Mouse (Mus musculus) small intestine, adult 2 months (tissue): ENCODE data around the gene 4930568D16Rik. TPM values are rescaled to one million over a fixed set of nuclear protein-coding genes. Genes with fewer than 3 reads are reported as not detected.

Source experiments
- H3K27ac ChIP-seq: fragments of 200-500 bp; 2 replicates; pipeline ENCODE4 v1.5.1; 2012; ENCODE audit warnings: low read depth, low read length, control low read depth, inconsistent platforms; ENCODE audit not compliant: insufficient read depth
- H3K27me3 ChIP-seq: fragments of 200-500 bp; 2 replicates; pipeline ENCODE4 v1.6.1; 2012; ENCODE audit warnings: mild to moderate bottlenecking, moderate library complexity, low read length, inconsistent platforms; ENCODE audit not compliant: control insufficient read depth, insufficient read depth
- H3K36me3 ChIP-seq: fragments of 200-500 bp; 2 replicates; pipeline ENCODE4 v1.6.1; 2012; ENCODE audit warnings: mild to moderate bottlenecking, low read length, control low read depth, inconsistent platforms; ENCODE audit not compliant: control insufficient read depth, insufficient read depth
- H3K4me1 ChIP-seq: fragments of 200-500 bp; 2 replicates; pipeline ENCODE4 v1.6.1; 2012; ENCODE audit warnings: low read length, inconsistent platforms, mixed read lengths; ENCODE audit not compliant: control insufficient read depth, insufficient read depth, insufficient read length
- H3K4me3 ChIP-seq: fragments of 200-500 bp; 2 replicates; pipeline ENCODE4 v1.5.1; 2012; ENCODE audit warnings: low read depth, mild to moderate bottlenecking, control low read depth, inconsistent platforms, low read length, moderate library complexity
- CTCF ChIP-seq: fragments of 200-500 bp; IDR thresholded peaks from 2 replicates; pipeline ENCODE4 v1.5.1; 2012; ENCODE audit warnings: low read depth, mild to moderate bottlenecking, control low read depth, inconsistent platforms, low read length, moderate library complexity, mixed read lengths; ENCODE audit not compliant: insufficient replicate concordance, insufficient read length; ENCODE audit errors: extremely low read depth
- POLR2A ChIP-seq: fragments of 200-500 bp; IDR thresholded peaks from 2 replicates; pipeline ENCODE4 v1.6.1; 2012; ENCODE audit warnings: low read depth, mild to moderate bottlenecking, control low read depth, inconsistent platforms, low read length, moderate library complexity
- WGBS: fragments of 180-500 bp; shearing (Covaris S2); methylation state at CpG from one replicate; pipeline ENCODE4 v1.1.7; 2018; 5-methylcytosine and 5-hydroxymethylcytosine counted together
- polyA plus RNA-seq: library from polyadenylated mRNA; depleted of rRNA; stranded (reverse); fragments of >200 nt; gene quantifications from 2 replicates; pipeline ENCODE4 v1.2.3, GENCODE M21; 2012

Gene 4930568D16Rik
- polyA plus RNA-seq, 1 experiment: not detected

DNA sequence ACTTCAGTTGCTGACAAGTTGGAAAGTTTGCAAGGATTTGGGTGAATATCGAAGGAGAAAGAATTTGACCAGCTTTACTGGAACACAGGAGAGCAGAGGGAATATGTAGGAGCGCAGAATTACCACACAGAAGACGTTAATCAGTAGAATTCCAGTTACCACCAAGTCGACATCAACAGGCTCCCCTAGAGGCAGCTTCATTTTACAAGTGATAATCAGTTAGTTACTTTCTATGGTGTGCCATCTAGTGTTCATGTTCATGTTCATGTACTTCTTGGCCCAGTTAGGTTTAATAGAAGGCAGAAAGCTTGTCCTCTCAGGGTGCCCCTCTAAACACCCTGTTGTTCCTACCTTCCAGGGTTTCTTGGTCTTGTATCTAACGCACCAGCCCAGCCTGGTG, 18.3 kb downstream of the 4930568D16Rik start:
- TF ChIP-seq POLR2A (no peak), CTCF (peak; percentile 19; the same call in 1 of the 2 replicates)
- H3K4me3 ChIP-seq: no peak overlapping the region
- no peak overlapping the region for H3K27ac ChIP-seq
- 37% methylated on average over 5 of the region's 5 CpGs for WGBS
- H3K36me3 ChIP-seq: no peaks in the 10 kb centered on the region
- H3K4me1 ChIP-seq: no peaks in the 10 kb centered on the region
- H3K27me3 ChIP-seq: no peaks in the 10 kb centered on the region

DNA sequence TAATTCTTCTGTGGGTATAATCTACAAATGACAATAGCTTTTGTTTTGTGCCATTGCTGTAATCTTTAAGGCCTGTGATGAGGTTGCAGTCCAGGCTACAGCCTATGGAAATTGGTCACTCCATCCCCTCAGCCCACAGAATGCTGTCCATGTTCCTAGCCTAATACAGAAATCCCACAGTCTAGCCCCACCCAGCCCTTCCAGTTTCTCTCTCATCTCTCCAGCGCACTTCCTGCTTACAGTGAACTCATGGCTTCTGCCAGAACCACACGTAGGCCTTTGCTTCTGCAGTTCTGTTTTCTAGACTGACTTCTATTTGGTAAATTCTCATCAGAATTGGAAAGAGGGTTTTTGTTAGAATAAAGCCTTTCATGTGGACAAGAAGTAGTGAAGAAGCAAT, 21.5 kb downstream of the 4930568D16Rik start:
- Histone ChIP-seq H3K27me3 (no peaks in the 10 kb centered on the region), H3K4me1 (peaks cover 2% of the 10 kb centered on the region; the same call in 1 of the 2 replicates), H3K27ac (no peak overlapping the region), H3K36me3 (no peaks in the 10 kb centered on the region), H3K4me3 (no peak overlapping the region)
- 55% methylated on average over 2 of the region's 2 CpGs for WGBS
- TF ChIP-seq POLR2A: no peak

DNA sequence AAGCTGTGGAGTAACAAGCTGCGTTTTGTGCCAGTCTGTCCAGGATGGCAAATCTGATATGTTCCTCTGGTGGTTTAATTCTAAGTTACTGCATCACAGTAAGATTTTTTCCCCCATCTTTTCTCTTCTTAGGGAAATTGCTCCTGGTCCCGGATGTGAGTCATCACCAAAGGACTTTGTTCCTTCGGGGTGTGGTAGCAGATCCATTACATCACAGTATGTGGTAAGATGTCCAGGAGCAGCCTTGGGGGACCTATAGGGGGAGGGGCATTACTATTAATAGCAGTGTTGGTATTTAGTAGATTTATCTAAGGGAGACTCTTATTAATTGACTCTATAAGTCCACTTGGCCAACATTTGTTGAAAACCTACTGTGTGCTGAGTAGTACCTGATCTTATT, 24.9 kb downstream of the 4930568D16Rik start:
- TF ChIP-seq POLR2A: no peak
- no peak for TF ChIP-seq CTCF
- H3K27me3 ChIP-seq: no peaks in the 10 kb centered on the region
- no peak overlapping the region for H3K4me3 ChIP-seq
- WGBS: 39% methylated on average over 3 of the region's 3 CpGs
- H3K27ac ChIP-seq: 0 out of 2 replicates have a peak overlapping the region, but pooled peaks have one; percentile 29
- no peaks in the 10 kb centered on the region for H3K36me3 ChIP-seq
- peaks cover 9% of the 10 kb centered on the region; the same call in 1 of the 2 replicates for H3K4me1 ChIP-seq

DNA sequence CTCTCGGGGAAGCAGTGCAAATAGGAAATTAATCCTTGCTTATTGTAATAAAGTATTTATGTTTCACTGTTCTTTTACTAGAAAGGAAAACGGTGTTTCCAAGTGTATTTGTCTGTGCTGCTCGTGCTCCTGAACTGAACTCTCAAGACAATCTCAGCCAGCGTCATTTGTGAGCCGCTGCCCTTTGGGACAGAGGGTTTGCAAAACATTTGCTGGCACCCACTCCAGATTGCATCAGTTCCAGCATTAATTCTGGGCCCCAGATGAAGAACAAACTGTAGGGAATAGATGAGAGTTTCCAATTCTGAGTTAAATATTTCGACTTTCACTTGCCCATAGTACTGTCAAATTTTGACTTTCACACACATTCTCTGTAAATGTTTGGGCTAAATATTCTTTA, 28.8 kb downstream of the 4930568D16Rik start:
- peaks cover 13% of the 10 kb centered on the region for H3K4me1 ChIP-seq
- peak overlapping the region; percentile 79 for H3K27ac ChIP-seq
- no peaks in the 10 kb centered on the region for H3K27me3 ChIP-seq
- WGBS: 26% methylated on average over 6 of the region's 6 CpGs
- no peak overlapping the region for H3K4me3 ChIP-seq
- TF ChIP-seq POLR2A (no peak), CTCF (no peak)
- no peaks in the 10 kb centered on the region for H3K36me3 ChIP-seq

DNA sequence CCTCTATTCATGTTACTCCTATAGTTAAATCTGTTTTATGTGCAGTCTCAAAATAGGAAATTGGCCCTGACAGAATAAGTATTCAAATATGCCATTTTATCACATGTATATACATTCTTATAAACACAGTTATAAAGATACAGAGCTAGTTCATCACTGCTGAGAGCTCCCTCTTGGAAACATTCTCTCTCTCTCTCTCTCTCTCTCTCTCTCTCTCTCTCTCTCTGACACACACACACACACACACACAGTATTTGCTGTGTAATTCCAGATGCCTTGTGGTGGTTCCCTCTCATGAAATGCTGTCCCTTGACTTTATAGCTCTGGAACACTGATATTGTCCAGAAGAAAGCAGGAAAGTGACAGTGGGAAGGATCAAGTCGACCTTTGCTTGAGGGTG, 29.5 kb downstream of the 4930568D16Rik start:
- H3K4me3 ChIP-seq: no peak overlapping the region
- 17% methylated on average over 1 of the region's 1 CpGs for whole genome bisulfite sequencing
- TF ChIP-seq CTCF (no peak), POLR2A (no peak)
- no peaks in the 10 kb centered on the region for H3K27me3 ChIP-seq
- peaks cover 13% of the 10 kb centered on the region for H3K4me1 ChIP-seq
- no peaks in the 10 kb centered on the region for H3K36me3 ChIP-seq
- H3K27ac ChIP-seq: peak overlapping the region; percentile 79

DNA sequence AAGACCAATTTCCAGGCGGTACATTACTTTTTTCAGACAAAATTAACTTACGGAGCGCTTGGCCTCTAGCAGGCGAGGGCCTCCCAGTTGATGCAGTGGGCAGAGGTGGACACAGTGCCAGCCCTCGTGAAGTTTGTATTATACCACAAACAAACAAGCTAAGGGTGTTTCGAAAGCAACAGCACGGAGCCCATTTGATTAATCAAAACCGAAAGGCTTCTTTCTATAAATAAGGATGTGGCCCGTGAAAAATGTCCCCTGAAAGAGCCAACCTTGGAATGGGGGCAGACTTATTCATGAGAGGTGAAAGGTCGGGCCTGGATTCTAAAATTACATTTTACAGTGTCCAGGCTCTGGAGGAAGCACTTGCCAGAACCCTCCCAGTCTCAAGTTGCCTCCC, 30.1 kb downstream of the 4930568D16Rik start:
- TF ChIP-seq CTCF (no peak), POLR2A (no peak)
- peaks cover 18% of the 10 kb centered on the region for H3K4me1 ChIP-seq
- H3K27me3 ChIP-seq: no peaks in the 10 kb centered on the region
- peak overlapping the region; percentile 81 for H3K27ac ChIP-seq
- H3K36me3 ChIP-seq: no peaks in the 10 kb centered on the region
- WGBS: 53% methylated on average over 10 of the region's 10 CpGs
- H3K4me3 ChIP-seq: peak overlapping the region; percentile 74

DNA sequence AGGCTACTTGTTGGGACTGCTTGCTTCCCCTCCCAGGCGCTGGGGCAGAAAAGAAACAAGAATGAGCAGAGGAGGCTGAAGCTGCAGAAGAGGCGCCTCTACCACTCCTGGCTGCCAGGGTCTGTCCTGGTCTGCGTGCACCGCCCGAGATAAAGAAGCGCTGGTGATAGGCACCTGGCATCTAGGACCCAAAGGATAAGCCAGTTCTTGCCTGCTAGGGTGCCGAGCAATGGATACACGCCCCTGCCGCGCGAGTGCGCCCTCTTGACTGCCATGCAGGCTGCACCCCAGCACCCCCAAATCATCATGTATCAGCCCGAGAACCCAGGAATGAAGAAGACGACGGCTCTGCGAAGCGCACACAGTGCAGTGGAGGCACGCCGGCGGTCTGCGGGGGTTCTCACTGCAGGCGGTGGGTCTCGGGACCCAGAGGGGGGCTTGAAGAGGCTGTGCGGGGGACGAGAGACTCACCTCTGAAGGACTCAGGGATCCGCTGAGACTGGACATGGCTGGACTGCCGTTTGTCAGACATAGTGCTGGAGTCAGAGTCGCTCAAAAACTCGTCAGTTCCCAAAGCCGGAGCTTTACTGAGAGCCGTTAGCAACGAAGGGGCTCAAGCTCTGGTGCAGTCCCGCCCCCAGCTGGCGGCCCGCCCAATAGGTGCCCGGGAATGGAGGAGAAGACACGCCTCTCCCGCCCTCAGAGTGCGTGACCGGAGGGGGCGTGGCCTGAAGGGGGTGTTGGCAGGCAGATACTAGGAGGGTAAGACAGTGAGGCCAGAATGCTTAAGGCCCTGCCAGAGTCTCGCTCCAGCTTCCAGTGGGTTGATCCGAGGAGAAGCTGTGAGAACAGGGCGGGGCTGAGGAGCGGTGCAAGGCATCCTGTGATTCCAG, 30.9 kb downstream of the 4930568D16Rik start, which contains the start of gene Stom:
TSS of gene Stom (minus strand) at position 589 of the 893 bp plus-strand sequence.
- H3K4me3 ChIP-seq: peak within 1 kb of the TSS; percentile 74
- no peaks in the 10 kb centered on the region for H3K27me3 ChIP-seq
- peak within 1 kb of the TSS; percentile 81 for H3K27ac ChIP-seq
- no peaks in the 10 kb centered on the region for H3K36me3 ChIP-seq
- under 1% methylated on average over 45 of the region's 45 CpGs for WGBS
- peaks cover 18% of the 10 kb centered on the region for H3K4me1 ChIP-seq
- TF ChIP-seq POLR2A (peak; percentile 61; the same call in 1 of the 2 replicates), CTCF (0 out of 2 replicates have a peak, but pooled peaks have one; percentile 3)
